Mouse (Mus musculus) erythroblast, embryonic 14.5 days (primary cell): ENCODE data around the gene Cdan1.

ENCODE experiments used
- GATA1 ChIP-seq: IDR thresholded peaks from 2 replicates; pipeline ENCODE4 v1.6.1; 2012; ENCODE audit warnings: low read length, inconsistent platforms, mixed read lengths
- TAL1 ChIP-seq: IDR thresholded peaks from 3 replicates; pipeline ENCODE4 v1.6.1; 2012; ENCODE audit warnings: low read length, inconsistent platforms, mixed read lengths

DNA sequence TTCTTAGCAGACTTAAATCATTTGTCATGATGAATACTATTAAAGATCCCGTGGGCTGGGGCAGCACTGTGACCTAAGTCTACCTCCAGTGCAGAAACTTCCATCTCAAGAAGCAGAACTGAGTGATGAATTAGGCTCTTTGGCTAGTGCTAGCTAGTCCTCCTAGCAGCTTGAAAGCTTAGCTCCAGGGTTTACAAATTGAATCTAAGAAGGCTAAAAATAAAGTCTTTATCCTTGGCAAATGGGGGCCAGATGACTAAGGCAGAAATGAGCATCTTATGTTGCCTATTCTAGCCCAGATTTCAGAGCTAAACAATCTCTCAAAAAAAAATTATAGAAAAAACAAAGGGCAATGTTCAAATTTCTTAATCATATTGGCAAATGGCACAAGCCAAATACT lies 10.8 kb upstream of the Cdan1 start:
- no peak for TF ChIP-seq GATA1
- no peak for TF ChIP-seq TAL1
